Mouse (Mus musculus): ENCODE results near the gene Mrps5.

GRCm38 (mm10) chr2:127548342-127549074, 38.5 kb upstream of the Mrps5 start:
- TF ChIP-seq CTCF (IDR thresholded peaks at IDR 0.05; ENCODE audit: borderline replicate concordance, extremely low read depth, insufficient read depth, insufficient read length) = no peak
- no peak for TF ChIP-seq POLR2A (IDR thresholded peaks at IDR 0.05; ENCODE audit: borderline replicate concordance, extremely low read depth, insufficient read depth, insufficient read length, poor library complexity, severe bottlenecking)

All from brain, embryonic 14.5 days (tissue).